Mouse (Mus musculus) megakaryocyte, adult 5-6 weeks (primary cell): ENCODE measurements around the gene Pdcd4. TPM values are rescaled to one million over a fixed set of nuclear protein-coding genes. Genes with fewer than 3 reads are reported as not detected.
A peak's percentile ranks its signal among the peaks of the same experiment; 100 is the strongest.

Experiments
- ATAC-seq: 2 replicates; pipeline ENCODE4 v1.8.0; 2016; ENCODE audit warnings: mild to moderate bottlenecking, inconsistent platforms; ENCODE audit not compliant: poor library complexity, severe bottlenecking
- total RNA-seq, 2 experiments: library from RNA; stranded (forward) in 1 of 2; stranded (reverse) in 1 of 2; fragments of 153-499, 151-499 nt in 1 of 2; fragments of 221-1000, 200-1000 nt in 1 of 2; gene quantifications; 2 replicates each; pipeline versions ENCODE4 v1.2.3 to v1.2.4; 2015 to 2017

Pdcd4 gene
- total RNA-seq, 2 experiments from 2014 or later: 73.4 to 79.2 TPM

- ATAC-seq: no peak
Observed at GRCm38 (mm10) chr19:53870568-53870967, 21.5 kb upstream of the Pdcd4 start.

GRCm38 (mm10) chr19:53871502-53871901 lies 20.5 kb upstream of the Pdcd4 start:
- no peak for ATAC-seq

- ATAC-seq: no peak
Observed at GRCm38 (mm10) chr19:53872994-53873713, 18.9 kb upstream of the Pdcd4 start.

GRCm38 (mm10) chr19:53875246-53875645 lies 16.8 kb upstream of the Pdcd4 start:
- ATAC-seq: no peak

- ATAC-seq: no peak
Observed at GRCm38 (mm10) chr19:53877779-53878178, 14.3 kb upstream of the Pdcd4 start.

- no peak for ATAC-seq
Observed at GRCm38 (mm10) chr19:53880460-53880859, 11.6 kb upstream of the Pdcd4 start.

GRCm38 (mm10) chr19:53881786-53882185 lies 10.2 kb upstream of the Pdcd4 start:
- no peak for ATAC-seq

GRCm38 (mm10) chr19:53885450-53885849 lies 6.6 kb upstream of the Pdcd4 start:
- ATAC-seq: no peak

GRCm38 (mm10) chr19:53886576-53887370 lies 5.3 kb upstream of the Pdcd4 start:
- ATAC-seq: no peak

GRCm38 (mm10) chr19:53887822-53888221 lies 4.2 kb upstream of the Pdcd4 start:
- no peak for ATAC-seq

GRCm38 (mm10) chr19:53888331-53888730 lies 3.7 kb upstream of the Pdcd4 start:
- ATAC-seq: peak; percentile 19; the same call in 1 of the 2 replicates

- 0 out of 2 replicates have a peak, but pooled peaks have one; percentile 9 for ATAC-seq
Observed at GRCm38 (mm10) chr19:53889555-53889954, 2.5 kb upstream of the Pdcd4 start.

GRCm38 (mm10) chr19:53890274-53890673 lies 1.8 kb upstream of the Pdcd4 start:
- ATAC-seq: no peak

GRCm38 (mm10) chr19:53890781-53891251 lies 1.2 kb upstream of the Pdcd4 start:
- peak; percentile 17; the same call in 1 of the 2 replicates for ATAC-seq

GRCm38 (mm10) chr19:53891569-53891968 lies 462 bp upstream of the Pdcd4 start:
- no peak for ATAC-seq

- peak; percentile 37 for ATAC-seq
Observed at GRCm38 (mm10) chr19:53892838-53893359, 868 bp downstream of the Pdcd4 start.

- ATAC-seq: peak; percentile 37
Observed at GRCm38 (mm10) chr19:53893711-53894171, 1.7 kb downstream of the Pdcd4 start.

- ATAC-seq: peak; percentile 14; the same call in 1 of the 2 replicates
Observed at GRCm38 (mm10) chr19:53894538-53895121, 2.6 kb downstream of the Pdcd4 start.

GRCm38 (mm10) chr19:53898046-53898445 lies 6.0 kb downstream of the Pdcd4 start:
- ATAC-seq: no peak

GRCm38 (mm10) chr19:53898498-53898897 lies 6.5 kb downstream of the Pdcd4 start:
- ATAC-seq: no peak
